Mouse (Mus musculus) liver, postnatal 0 days (tissue): ENCODE results near the gene Sft2d1. TPM values are rescaled to one million over a fixed set of nuclear protein-coding genes. Genes with fewer than 3 reads are reported as not detected.

ENCODE experiments used
- ATAC-seq: fragments of 200-750 bp; cut with Nextera tagmentation; 2 replicates; pipeline ENCODE4 v1.8.0; 2017; ENCODE audit warnings: mild to moderate bottlenecking, moderate library complexity
- DNase-seq: peaks from one replicate; pipeline ENCODE4 v3.0.0-alpha.2; 2016
- H3K27ac ChIP-seq: fragments of 300-500 bp; sonication (generic); 2 replicates; pipeline ENCODE4 v1.5.1; 2014; ENCODE audit warnings: antibody characterized with exemption, moderate library complexity, mild to moderate bottlenecking, low read depth
- H3K27me3 ChIP-seq: fragments of 300-500 bp; sonication (generic); 2 replicates; pipeline ENCODE4 v1.6.1; 2014; ENCODE audit warnings: low read length, control low read depth, mixed read lengths; ENCODE audit not compliant: insufficient read depth
- H3K36me3 ChIP-seq: fragments of 300-500 bp; sonication (generic); replicated peaks from 2 replicates; pipeline ENCODE4 v1.6.1; 2014; ENCODE audit warnings: mild to moderate bottlenecking, control low read depth, low read length, moderate library complexity, mixed read lengths; ENCODE audit not compliant: insufficient read depth
- H3K4me1 ChIP-seq: fragments of 300-500 bp; sonication (generic); 2 replicates; pipeline ENCODE4 v1.6.1; 2014; ENCODE audit warnings: antibody characterized with exemption, mild to moderate bottlenecking, control low read depth; ENCODE audit not compliant: insufficient read depth
- H3K4me2 ChIP-seq: fragments of 300-500 bp; sonication (generic); 2 replicates; pipeline ENCODE4 v1.6.1; 2014; ENCODE audit warnings: low read depth, mild to moderate bottlenecking, low read length, moderate library complexity, mixed read lengths
- H3K4me3 ChIP-seq: fragments of 300-500 bp; sonication (generic); 2 replicates; pipeline ENCODE4 v1.5.1; 2014; ENCODE audit warnings: low read depth, low read length
- H3K9ac ChIP-seq: fragments of 300-500 bp; sonication (generic); replicated peaks from 2 replicates; pipeline ENCODE4 v1.6.1; 2014; ENCODE audit warnings: mild to moderate bottlenecking, moderate library complexity
- H3K9me3 ChIP-seq: fragments of 300-500 bp; sonication (generic); 2 replicates; pipeline ENCODE4 v1.6.1; 2016; ENCODE audit warnings: mild to moderate bottlenecking, control low read depth, low read length, mixed read lengths
- CTCF ChIP-seq: sonication (generic); IDR thresholded peaks from 2 replicates; pipeline ENCODE4 v1.5.1; 2016; ENCODE audit warnings: antibody characterized with exemption, low read depth
- EP300 ChIP-seq: IDR thresholded peaks from 2 replicates; pipeline ENCODE4 v1.6.1; 2016; ENCODE audit warnings: antibody characterized with exemption, low read depth, mild to moderate bottlenecking
- WGBS: fragments of 180-500 bp; shearing (Covaris S2); extraction: QIAGEN DNeasy Blood & Tissue Kit; methylation state at CpG from one replicate; pipeline ENCODE4 v1.1.7; 2014; ENCODE audit not compliant: insufficient replicate concordance; 5-methylcytosine and 5-hydroxymethylcytosine counted together
- polyA plus RNA-seq: library from polyadenylated mRNA; unstranded; fragments of >200 nt; fragmentation: Nextera tagmentation; extraction: Ambion mirVana; gene quantifications from 2 replicates; pipeline ENCODE4 v1.2.1, GENCODE M21; 2015

Gene Sft2d1
- polyA plus RNA-seq, 1 experiment from 2014 or later, result 67.6 TPM

GRCm38 (mm10) chr17:8339666-8340374, 28.9 kb downstream of the Sft2d1 start:
- ATAC-seq (no peak), DNase-seq (no peak)
- Histone ChIP-seq H3K9me3 (peaks cover 4% of the 10 kb centered on the region; the same call in 1 of the 2 replicates), H3K9ac (no peak overlapping the region), H3K4me3 (0 out of 2 replicates have a peak overlapping the region, but pooled peaks have one; percentile 35), H3K27me3 (peaks cover 43% of the 10 kb centered on the region), H3K4me2 (no peak overlapping the region), H3K4me1 (peaks cover 6% of the 10 kb centered on the region; the same call in 1 of the 2 replicates), H3K27ac (no peak overlapping the region), H3K36me3 (no peaks in the 10 kb centered on the region)
- whole genome bisulfite sequencing, result 37% methylated on average over 8 of the region's 8 CpGs
- TF ChIP-seq CTCF (no peak), EP300 (no peak)

GRCm38 (mm10) chr17:8340407-8341359, 29.8 kb downstream of the Sft2d1 start:
- Histone ChIP-seq H3K9ac (no peak overlapping the region), H3K27ac (no peak overlapping the region), H3K36me3 (no peaks in the 10 kb centered on the region), H3K4me1 (peaks cover 6% of the 10 kb centered on the region; the same call in 1 of the 2 replicates), H3K9me3 (peaks cover 4% of the 10 kb centered on the region; the same call in 1 of the 2 replicates), H3K4me3 (peak overlapping the region; percentile 35), H3K4me2 (peak overlapping the region; percentile 69), H3K27me3 (peaks cover 43% of the 10 kb centered on the region)
- no peak for TF ChIP-seq EP300
- no peak for TF ChIP-seq CTCF
- no peak for ATAC-seq
- no peak for DNase-seq
- WGBS, result 3% methylated on average over 66 of the region's 92 CpGs

GRCm38 (mm10) chr17:8341360-8341963, 30.6 kb downstream of the Sft2d1 start:
- Histone ChIP-seq H3K27me3 (peaks cover 43% of the 10 kb centered on the region), H3K27ac (no peak overlapping the region), H3K9ac (no peak overlapping the region), H3K4me3 (peak overlapping the region; percentile 35), H3K36me3 (no peaks in the 10 kb centered on the region), H3K4me2 (peak overlapping the region; percentile 69), H3K9me3 (peaks cover 4% of the 10 kb centered on the region; the same call in 1 of the 2 replicates), H3K4me1 (peaks cover 6% of the 10 kb centered on the region; the same call in 1 of the 2 replicates)
- DNase-seq, result no peak
- no peak for ATAC-seq
- TF ChIP-seq CTCF, result no peak
- TF ChIP-seq EP300, result no peak
- 19% methylated on average over 45 of the region's 46 CpGs for WGBS

- H3K27me3 ChIP-seq, result peaks cover 43% of the 10 kb centered on the region
- no peak overlapping the region for H3K9ac ChIP-seq
- peaks cover 4% of the 10 kb centered on the region; the same call in 1 of the 2 replicates for H3K9me3 ChIP-seq
- DNase-seq, result no peak
- H3K27ac ChIP-seq, result no peak overlapping the region
- no peak overlapping the region for H3K4me3 ChIP-seq
- peaks cover 6% of the 10 kb centered on the region; the same call in 1 of the 2 replicates for H3K4me1 ChIP-seq
- no peaks in the 10 kb centered on the region for H3K36me3 ChIP-seq
- WGBS, result 25% methylated on average over 5 of the region's 5 CpGs
- H3K4me2 ChIP-seq, result no peak overlapping the region
- TF ChIP-seq EP300, result no peak
- TF ChIP-seq CTCF, result no peak
- ATAC-seq, result no peak
Observed at GRCm38 (mm10) chr17:8342706-8343105, 31.8 kb downstream of the Sft2d1 start.

- Histone ChIP-seq H3K27ac (no peak overlapping the region), H3K27me3 (peaks cover 43% of the 10 kb centered on the region), H3K9ac (no peak overlapping the region), H3K4me3 (no peak overlapping the region), H3K4me1 (peaks cover 6% of the 10 kb centered on the region; the same call in 1 of the 2 replicates), H3K36me3 (no peaks in the 10 kb centered on the region), H3K4me2 (no peak overlapping the region), H3K9me3 (peaks cover 4% of the 10 kb centered on the region; the same call in 1 of the 2 replicates)
- WGBS, result 69% methylated on average over 6 of the region's 6 CpGs
- ATAC-seq (no peak), DNase-seq (no peak)
- TF ChIP-seq CTCF (no peak), EP300 (no peak)
Observed at GRCm38 (mm10) chr17:8343416-8343815, 32.5 kb downstream of the Sft2d1 start.
